Mouse (Mus musculus) left cerebral cortex, postnatal 14 days (tissue): ENCODE measurements around the gene Cmah. TPM values are rescaled to one million over a fixed set of nuclear protein-coding genes. Genes with fewer than 3 reads are reported as not detected.
A peak's percentile ranks its signal among the peaks of the same experiment; 100 is the strongest.

Experiments
- DNase-seq, 2 experiments: peaks; one replicate each; pipeline ENCODE4 v3.0.0; 2021 to 2022; ENCODE audit warnings: low spot score in 2 of 2, mixed read lengths in 1 of 2
- intact Hi-C: fragments of 180-260 bp; cut with DNase I; formaldehyde crosslinking; loops from one replicate; pipeline ENCODE4 v1.15.1; 2025
- long read RNA-seq, 2 experiments: library from polyadenylated mRNA; stranded (forward); transcript quantifications; one replicate each; pipeline ENCODE4 v2.0.0; 2021
- total RNA-seq, 2 experiments: library from RNA; stranded (reverse); gene quantifications; 2 replicates each; pipeline ENCODE4 v1.2.3; 2021

The Cmah gene
- under 1 TPM; 0.20 to 0.44 TPM for total RNA-seq
- long read RNA-seq, experiment 1, partial matches to known transcripts = 0 of 1 reads
- long read RNA-seq, experiment 1, other reads (novel, unspliced or antisense) = 1 of 1 reads
- long read RNA-seq, experiment 2, partial matches to known transcripts = 0 of 1 reads
- long read RNA-seq, experiment 2, other reads (novel, unspliced or antisense) = 1 of 1 reads

GRCm38 (mm10) chr13:24327201-24327600, at the start of gene Cmah:
Cmah (plus strand) TSS chr13:24327404.
- intact Hi-C loops = no loop called here
- no peak for DNase-seq

- intact Hi-C loops = no loop called here
- DNase-seq = no peak
Measured at GRCm38 (mm10) chr13:24279407-24279761, 47.8 kb upstream of the Cmah start.

- no peak for DNase-seq
- intact Hi-C loops = loop anchor here (2.0 to 5.0 kb wide), 2 partner anchors 165 to 253 kb away; no protein-coding TSS in a partner anchor
Measured at GRCm38 (mm10) chr13:24279762-24280438, 47.3 kb upstream of the Cmah start.

GRCm38 (mm10) chr13:24280439-24281431, 46.5 kb upstream of the Cmah start, which contains the start of gene Carmil1:
Carmil1 (minus strand) TSS chr13:24280795.
- intact Hi-C loops = loop anchor here (2.0 to 5.0 kb wide), 2 partner anchors 166 to 253 kb away; no protein-coding TSS in a partner anchor
- peak; percentile 86 to 88 for DNase-seq

- DNase-seq = no peak
- intact Hi-C loops = no loop called here
Measured at GRCm38 (mm10) chr13:24287381-24287780, 39.8 kb upstream of the Cmah start.

- peak; percentile 35 to 43 for DNase-seq
- intact Hi-C loops = loop anchor here (5.0 kb wide), 1 partner anchor 465 kb away; no protein-coding TSS in a partner anchor
Measured at GRCm38 (mm10) chr13:24297252-24297651, 30.0 kb upstream of the Cmah start.

GRCm38 (mm10) chr13:24305486-24305885, 21.7 kb upstream of the Cmah start:
- DNase-seq = no peak
- intact Hi-C loops = no loop called here

- intact Hi-C loops = no loop called here
- no peak for DNase-seq
Measured at GRCm38 (mm10) chr13:24306248-24306647, 21.0 kb upstream of the Cmah start.

- intact Hi-C loops = no loop called here
- no peak for DNase-seq
Measured at GRCm38 (mm10) chr13:24311011-24311940, 15.9 kb upstream of the Cmah start.

GRCm38 (mm10) chr13:24316563-24316962, 10.6 kb upstream of the Cmah start:
- intact Hi-C loops = no loop called here
- peak in 1 of 2 experiments; percentile 24 for DNase-seq

GRCm38 (mm10) chr13:24318618-24319017, 8.6 kb upstream of the Cmah start:
- intact Hi-C loops = loop anchor here (2.0 kb wide), 1 partner anchor 522 kb away; no protein-coding TSS in a partner anchor
- DNase-seq = peak; percentile 24 to 61

- no peak for DNase-seq
- intact Hi-C loops = no loop called here
Measured at GRCm38 (mm10) chr13:24321313-24321712, 5.9 kb upstream of the Cmah start.

GRCm38 (mm10) chr13:24328036-24328817, 1.0 kb downstream of the Cmah start:
- intact Hi-C loops = no loop called here
- no peak for DNase-seq

GRCm38 (mm10) chr13:24330128-24330527, 2.9 kb downstream of the Cmah start:
- intact Hi-C loops = no loop called here
- no peak for DNase-seq

- intact Hi-C loops = no loop called here
- no peak for DNase-seq
Measured at GRCm38 (mm10) chr13:24330836-24331523, 3.8 kb downstream of the Cmah start.

GRCm38 (mm10) chr13:24332537-24332936, 5.3 kb downstream of the Cmah start:
- intact Hi-C loops = no loop called here

GRCm38 (mm10) chr13:24336818-24337217, 9.6 kb downstream of the Cmah start:
- no peak for DNase-seq
- intact Hi-C loops = loop anchor here (5.0 kb wide), 1 partner anchor 350 kb away; no protein-coding TSS in a partner anchor

More at GRCm38 (mm10) chr13:24332537-24332936, 5.3 kb downstream of the Cmah start:
- no peak for DNase-seq
